ENCODE assay signal across 33 mouse cellular contexts in genomic region chr12:120004280-120004679, GRCm38 (mm10). TPM values are rescaled to one million over a fixed set of nuclear protein-coding genes. Genes with fewer than 3 reads are reported as not detected.
DNase-seq lines count a peak whose midpoint lies in the region; ATAC-seq lines count a peak whose summit lies in the region.
"Had no signal": no experiment of that assay in that cellular context is flagged by ENCODE, and none has a peak within 500 bp of the region (broad histone marks: within the 10 kb centered on the region; RNA-seq: fewer than 3 reads in every experiment).

No protein-coding gene starts in this region.

- H3K4me2 ChIP-seq in embryonic facial prominence, embryonic 11.5 days (ENCODE audit: low read depth, low read length): no peak overlapping the region
- no peak overlapping the region for H3K4me2 ChIP-seq in forebrain, embryonic 14.5 days (ENCODE audit: low read length)
- H3K4me2 ChIP-seq in forebrain, embryonic 16.5 days (ENCODE audit: low read length): no peak overlapping the region
- H3K4me2 ChIP-seq: embryonic facial prominence, embryonic 13.5 days; heart, embryonic 13.5 days; hindbrain, embryonic 13.5 days; intestine, embryonic 15.5 days had no signal

- ATAC-seq in embryonic facial prominence, embryonic 11.5 days (replicated peaks; ENCODE audit: insufficient number of reproducible peaks, low FRiP score, low TSS enrichment, low read depth): no peak
- no peak for ATAC-seq in forebrain, embryonic 14.5 days
- ATAC-seq in forebrain, embryonic 16.5 days: no peak
- ATAC-seq: hindbrain, embryonic 16.5 days; intestine, embryonic 15.5 days; Patski had no signal

- DNase-seq in embryonic facial prominence, embryonic 11.5 days (ENCODE audit: low spot score): peak; percentile 38
- DNase-seq in embryonic facial prominence, embryonic 10.5 days (ENCODE audit: low spot score): no peak
- DNase-seq in forebrain, embryonic 14.5 days (ENCODE audit: low spot score): peak; percentile 13
- DNase-seq in forelimb bud, embryonic 11.5 days (ENCODE audit: low read depth, low spot score): peak; percentile 48
- peak; percentile 48 for DNase-seq in retina, postnatal 1 day
- DNase-seq in heart, postnatal 25 days (ENCODE audit: low spot score): no peak
- DNase-seq: adrenal gland, postnatal 10 days; adrenal gland, postnatal 36 days; B cell, adult 2 months; cerebellum, adult 11 months; cerebellum, adult 2 months; cerebellum, adult 9-11 months; cerebellum, postnatal 25 days; gastrocnemius, postnatal 10 days; gastrocnemius, postnatal 36 days; heart, adult 2 months; heart, postnatal 14 days; kidney, adult 11 months had no signal

- H3K9ac ChIP-seq in embryonic facial prominence, embryonic 11.5 days (replicated peaks; ENCODE audit: low read length): no peak overlapping the region
- H3K9ac ChIP-seq in forebrain, embryonic 14.5 days (ENCODE audit: low read length): no peak overlapping the region
- H3K9ac ChIP-seq in forebrain, embryonic 16.5 days (replicated peaks; ENCODE audit: low read depth, low read length): no peak overlapping the region
- H3K9ac ChIP-seq: embryonic facial prominence, embryonic 13.5 days; heart, embryonic 13.5 days; hindbrain, embryonic 13.5 days; intestine, embryonic 15.5 days had no signal

- no peaks in the 10 kb centered on the region for H3K36me3 ChIP-seq in embryonic facial prominence, embryonic 11.5 days (replicated peaks; ENCODE audit: control insufficient read depth, insufficient read depth, low read depth, low read length)
- H3K36me3 ChIP-seq in embryonic facial prominence, embryonic 10.5 days (replicated peaks): no peaks in the 10 kb centered on the region
- no peaks in the 10 kb centered on the region for H3K36me3 ChIP-seq in forebrain, embryonic 14.5 days (ENCODE audit: control insufficient read depth, insufficient read depth, low read length)
- no peaks in the 10 kb centered on the region for H3K36me3 ChIP-seq in forebrain, embryonic 16.5 days (ENCODE audit: control insufficient read depth, insufficient read depth)
- H3K36me3 ChIP-seq: embryonic facial prominence, embryonic 13.5 days; G1E; heart, embryonic 10.5 days; heart, embryonic 13.5 days; hindbrain, embryonic 10.5 days; hindbrain, embryonic 13.5 days; intestine, embryonic 15.5 days had no signal

- intact Hi-C loops in heart, postnatal 25 days (cut with DNase I): no loop called here

- no peaks in the 10 kb centered on the region for H3K27me3 ChIP-seq in embryonic facial prominence, embryonic 11.5 days (ENCODE audit: control insufficient read depth, insufficient read depth, low read length)
- no peaks in the 10 kb centered on the region for H3K27me3 ChIP-seq in embryonic facial prominence, embryonic 10.5 days (replicated peaks; ENCODE audit: low read depth, poor library complexity, severe bottlenecking)
- no peaks in the 10 kb centered on the region for H3K27me3 ChIP-seq in forebrain, embryonic 14.5 days (replicated peaks; ENCODE audit: control insufficient read depth, insufficient read depth, low read length)
- no peaks in the 10 kb centered on the region for H3K27me3 ChIP-seq in forebrain, embryonic 16.5 days (replicated peaks; ENCODE audit: control insufficient read depth, insufficient read depth, low read length)
- H3K27me3 ChIP-seq: CH12.LX; embryonic facial prominence, embryonic 13.5 days; heart, embryonic 13.5 days; hindbrain, embryonic 13.5 days; intestine, embryonic 15.5 days had no signal

- H3K9me3 ChIP-seq in embryonic facial prominence, embryonic 11.5 days (replicated peaks; ENCODE audit: control insufficient read depth, low read length): no peaks in the 10 kb centered on the region
- H3K9me3 ChIP-seq in embryonic facial prominence, embryonic 10.5 days: no peaks in the 10 kb centered on the region
- H3K9me3 ChIP-seq in forebrain, embryonic 14.5 days (replicated peaks; ENCODE audit: control insufficient read depth, low read length): no peaks in the 10 kb centered on the region
- no peaks in the 10 kb centered on the region for H3K9me3 ChIP-seq in forebrain, embryonic 16.5 days (ENCODE audit: control insufficient read depth, low read length)
- H3K9me3 ChIP-seq: embryonic facial prominence, embryonic 13.5 days; G1E; heart, embryonic 10.5 days; heart, embryonic 13.5 days; hindbrain, embryonic 10.5 days; hindbrain, embryonic 13.5 days; intestine, embryonic 15.5 days had no signal

- no peaks in the 10 kb centered on the region for H3K4me1 ChIP-seq in embryonic facial prominence, embryonic 11.5 days (ENCODE audit: control insufficient read depth, insufficient read depth, low read length)
- H3K4me1 ChIP-seq in embryonic facial prominence, embryonic 10.5 days: no peaks in the 10 kb centered on the region
- no peaks in the 10 kb centered on the region for H3K4me1 ChIP-seq in forebrain, embryonic 14.5 days (ENCODE audit: control insufficient read depth, insufficient read depth, low read length)
- no peaks in the 10 kb centered on the region for H3K4me1 ChIP-seq in forebrain, embryonic 16.5 days (replicated peaks; ENCODE audit: control insufficient read depth, insufficient read depth, low read length)
- H3K4me1 ChIP-seq: embryonic facial prominence, embryonic 13.5 days; heart, embryonic 10.5 days; heart, embryonic 13.5 days; hindbrain, embryonic 10.5 days; hindbrain, embryonic 13.5 days; intestine, embryonic 15.5 days had no signal

- no peak overlapping the region for H3K27ac ChIP-seq in embryonic facial prominence, embryonic 11.5 days (replicated peaks; ENCODE audit: low read depth, low read length)
- no peak overlapping the region for H3K27ac ChIP-seq in embryonic facial prominence, embryonic 10.5 days (replicated peaks)
- no peak overlapping the region for H3K27ac ChIP-seq in forebrain, embryonic 14.5 days (ENCODE audit: low read depth, low read length)
- H3K27ac ChIP-seq in forebrain, embryonic 16.5 days (ENCODE audit: low read length): no peak overlapping the region
- H3K27ac ChIP-seq: embryonic facial prominence, embryonic 13.5 days; heart, adult 2 months; heart, embryonic 10.5 days; heart, embryonic 13.5 days; hindbrain, embryonic 10.5 days; hindbrain, embryonic 13.5 days; intestine, embryonic 15.5 days had no signal

- H3K4me3 ChIP-seq in embryonic facial prominence, embryonic 11.5 days (ENCODE audit: low read depth, low read length): no peak overlapping the region
- no peak overlapping the region for H3K4me3 ChIP-seq in embryonic facial prominence, embryonic 10.5 days
- H3K4me3 ChIP-seq in forebrain, embryonic 14.5 days (ENCODE audit: low read depth, low read length): no peak overlapping the region
- no peak overlapping the region for H3K4me3 ChIP-seq in forebrain, embryonic 16.5 days (replicated peaks; ENCODE audit: low read length)
- H3K4me3 ChIP-seq: embryonic facial prominence, embryonic 13.5 days; erythroblast, embryonic 14.5 days; heart, adult 2 months; heart, embryonic 10.5 days; heart, embryonic 13.5 days; hindbrain, embryonic 10.5 days; hindbrain, embryonic 13.5 days; intestine, embryonic 15.5 days had no signal

RNA-seq across cellular contexts. Expression of gene Tmem196, which starts 58.7 kb away (rescaled TPM):
- polyA plus RNA-seq in embryonic facial prominence, embryonic 11.5 days (2014; fragmentation: Nextera tagmentation; extraction: Ambion mirVana): 0.70 and 0.77 TPM in 2 replicates
- polyA plus RNA-seq in embryonic facial prominence, embryonic 10.5 days (2016; fragmentation: Nextera tagmentation; extraction: Ambion mirVana): 0.58 and 0.70 TPM in 2 replicates
- polyA plus RNA-seq in forebrain, embryonic 14.5 days (2014; fragmentation: Nextera tagmentation; extraction: Ambion mirVana): 2.5 and 4.1 TPM in 2 replicates
- 6.8 and 9.8 TPM in 2 replicates for polyA plus RNA-seq in forebrain, embryonic 16.5 days (2015; fragmentation: Nextera tagmentation; extraction: Ambion mirVana)
- total RNA-seq in heart, postnatal 25 days (2021): under 1 TPM; 0.48 to 0.62 TPM
- total RNA-seq: CH12.LX; common myeloid progenitor, adult 5-6 weeks; gastrocnemius, adult 18-20 months; gastrocnemius, postnatal 36 days; granulocyte monocyte progenitor cell, adult 5-6 weeks had no signal
- polyA plus RNA-seq: erythroblast, embryonic 14.5 days; G1E; Patski had no signal

Comparison
In these comparisons a context has a peak if more than half of its experiments do, and no peak if none do; other contexts are left out.
1. DNase-seq: peak in embryonic facial prominence, embryonic 11.5 days (single experiment), forebrain, embryonic 14.5 days (single experiment), forelimb bud, embryonic 11.5 days (single experiment) and retina, postnatal 1 day (single experiment); none in embryonic facial prominence, embryonic 10.5 days (single experiment) and heart, postnatal 25 days (single experiment).